Mouse (Mus musculus) midbrain, embryonic 10.5 days (tissue): ENCODE data around the gene Gm49325. TPM values are rescaled to one million over a fixed set of nuclear protein-coding genes. Genes with fewer than 3 reads are reported as not detected.
"Not testable (repeated sequence)": the region's sequence is repeated elsewhere in the genome, so short reads cannot be mapped to it uniquely, and the experiment has no call there.

Experiments used
- DNase-seq: peaks from one replicate; pipeline ENCODE4 v3.0.0-alpha.2; 2017; ENCODE audit warnings: low spot score
- H3K27ac ChIP-seq: fragments of 300-500 bp; sonication (generic); replicated peaks from 2 replicates; pipeline ENCODE4 v1.5.1; 2016; ENCODE audit warnings: mild to moderate bottlenecking
- H3K27me3 ChIP-seq: fragments of 300-500 bp; sonication (generic); 2 replicates; pipeline ENCODE4 v1.6.1; 2016; ENCODE audit warnings: low read depth, mild to moderate bottlenecking; ENCODE audit not compliant: poor library complexity, severe bottlenecking
- H3K36me3 ChIP-seq: fragments of 300-500 bp; sonication (generic); 2 replicates; pipeline ENCODE4 v1.6.1; 2016; ENCODE audit warnings: mild to moderate bottlenecking, moderate library complexity
- H3K4me1 ChIP-seq: fragments of 300-500 bp; sonication (generic); 2 replicates; pipeline ENCODE4 v1.6.1; 2016
- H3K4me3 ChIP-seq: fragments of 300-500 bp; sonication (generic); 2 replicates; pipeline ENCODE4 v1.5.1; 2016; ENCODE audit warnings: mild to moderate bottlenecking, moderate library complexity
- H3K9me3 ChIP-seq: fragments of 300-500 bp; sonication (generic); replicated peaks from 2 replicates; pipeline ENCODE4 v1.6.1; 2016; ENCODE audit warnings: mild to moderate bottlenecking
- WGBS: fragments of 180-500 bp; shearing (Covaris S2); methylation state at CpG from one replicate; pipeline ENCODE4 v1.1.7; 2016; 5-methylcytosine and 5-hydroxymethylcytosine counted together
- microRNA counts: library from miRNA; unstranded; fragments of <30 nt; microRNA quantifications from one replicate; lab custom pipeline; 2017
- microRNA-seq: library from miRNA; unstranded; fragments of <30 nt; microRNA quantifications from one replicate; pipeline ENCODE4, GENCODE M21; 2017
- polyA plus RNA-seq: library from polyadenylated mRNA; unstranded; fragments of >200 nt; fragmentation: Nextera tagmentation; extraction: Ambion mirVana; gene quantifications from 2 replicates; pipeline ENCODE4 v1.2.1, GENCODE M21; 2016

Gm49325 gene
- polyA plus RNA-seq, 1 experiment from 2014 or later: 2.2 TPM

- H3K27me3 ChIP-seq: peaks cover 16% of the 10 kb centered on the region
- H3K36me3 ChIP-seq: no peaks in the 10 kb centered on the region
- 88% methylated on average over 4 of the region's 4 CpGs for WGBS
- no peak overlapping the region for H3K4me3 ChIP-seq
- H3K4me1 ChIP-seq: peaks cover 11% of the 10 kb centered on the region
- no peaks in the 10 kb centered on the region for H3K9me3 ChIP-seq
- no peak overlapping the region for H3K27ac ChIP-seq
- DNase-seq: no peak
These were observed 65.5 kb downstream of the Gm49325 start for GRCm38 (mm10) chr10:77671519-77671918.

DNA sequence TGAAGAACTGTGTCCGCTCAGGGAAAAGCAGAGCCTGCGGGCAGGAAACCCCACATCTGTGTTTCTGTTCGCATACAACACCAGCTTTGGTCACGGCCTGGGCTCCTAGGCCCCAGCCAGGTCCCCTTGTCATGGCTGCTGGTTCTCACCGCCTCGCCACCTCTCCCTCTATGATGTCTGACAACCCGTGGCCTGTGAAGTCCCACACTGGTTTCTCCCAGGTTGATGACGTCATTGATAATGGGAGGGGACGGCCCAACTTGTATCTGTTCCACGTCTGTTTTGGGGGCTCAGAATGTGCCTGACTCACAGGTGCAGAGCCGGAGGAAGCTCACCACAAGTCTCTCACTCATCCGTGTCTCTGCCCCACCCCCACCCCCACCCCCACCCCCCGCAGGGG, 67.8 kb downstream of the Gm49325 start:
- H3K4me3 ChIP-seq: no peak overlapping the region
- no peaks in the 10 kb centered on the region for H3K9me3 ChIP-seq
- H3K27me3 ChIP-seq: peaks cover 39% of the 10 kb centered on the region
- DNase-seq: no peak
- H3K27ac ChIP-seq: no peak overlapping the region
- peaks cover 25% of the 10 kb centered on the region for H3K4me1 ChIP-seq
- H3K36me3 ChIP-seq: no peaks in the 10 kb centered on the region
- 64% methylated on average over 13 of the region's 13 CpGs for WGBS

DNA sequence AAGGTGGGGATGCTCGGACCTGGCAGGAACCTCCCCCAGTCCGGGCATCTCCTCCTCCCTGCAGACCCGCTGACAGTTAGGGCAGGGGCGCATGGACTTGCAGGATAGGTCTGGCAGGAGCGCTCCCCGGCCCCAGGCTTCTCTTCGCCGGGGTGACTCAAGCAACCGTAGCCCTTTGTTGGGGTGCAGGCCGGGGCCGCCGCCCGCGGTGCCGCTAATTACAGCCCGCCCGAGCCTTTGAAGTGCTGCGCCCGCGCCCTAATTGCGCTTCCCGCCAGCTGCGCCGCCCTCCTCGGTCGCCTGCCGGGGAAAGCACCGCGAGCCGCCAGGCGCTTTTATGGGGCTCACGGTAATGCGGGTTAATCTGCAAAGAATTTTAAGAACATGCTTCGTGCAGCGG, 71.6 kb downstream of the Gm49325 start:
- no peaks in the 10 kb centered on the region for H3K36me3 ChIP-seq
- H3K4me3 ChIP-seq: peak overlapping the region; percentile 56
- peak overlapping the region; percentile 55; the same call in 1 of the 2 replicates for H3K27ac ChIP-seq
- H3K27me3 ChIP-seq: peaks cover 50% of the 10 kb centered on the region
- DNase-seq: peak; percentile 36
- H3K9me3 ChIP-seq: no peaks in the 10 kb centered on the region
- under 1% methylated on average over 35 of the region's 35 CpGs for WGBS
- peaks cover 25% of the 10 kb centered on the region for H3K4me1 ChIP-seq

DNA sequence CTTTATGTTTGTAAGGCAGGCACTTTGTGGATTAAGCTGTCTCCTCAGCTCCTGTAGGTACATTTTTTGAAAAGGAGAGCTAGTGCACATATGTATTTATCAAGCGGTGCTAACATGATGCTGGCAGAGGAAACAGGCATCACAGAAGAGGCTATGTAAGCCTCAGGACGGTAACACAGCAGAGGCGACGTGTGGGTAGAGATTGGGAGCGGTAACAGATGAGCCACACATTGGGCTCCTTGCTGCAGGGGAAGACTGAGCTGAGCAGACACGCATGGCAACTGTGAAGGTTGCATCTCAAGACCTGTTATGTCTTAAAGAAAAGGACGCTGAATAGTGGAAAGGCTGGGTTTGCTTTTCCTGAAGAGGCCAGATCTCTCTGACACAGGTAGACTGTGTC, 77.0 kb downstream of the Gm49325 start:
- DNase-seq: no peak
- H3K4me3 ChIP-seq: no peak overlapping the region
- H3K27ac ChIP-seq: no peak overlapping the region
- 81% methylated on average over 7 of the region's 7 CpGs for WGBS
- no peaks in the 10 kb centered on the region for H3K36me3 ChIP-seq
- peaks cover 73% of the 10 kb centered on the region for H3K27me3 ChIP-seq
- no peaks in the 10 kb centered on the region for H3K9me3 ChIP-seq
- peaks cover 28% of the 10 kb centered on the region for H3K4me1 ChIP-seq

- H3K4me3 ChIP-seq: no peak overlapping the region
- DNase-seq: no peak
- WGBS: 41% methylated on average over 8 of the region's 8 CpGs
- no peak overlapping the region for H3K27ac ChIP-seq
- no peaks in the 10 kb centered on the region for H3K9me3 ChIP-seq
- H3K36me3 ChIP-seq: no peaks in the 10 kb centered on the region
- H3K27me3 ChIP-seq: peaks cover 73% of the 10 kb centered on the region
- peaks cover 31% of the 10 kb centered on the region for H3K4me1 ChIP-seq
These were observed 78.2 kb downstream of the Gm49325 start for GRCm38 (mm10) chr10:77684181-77684580.

DNA sequence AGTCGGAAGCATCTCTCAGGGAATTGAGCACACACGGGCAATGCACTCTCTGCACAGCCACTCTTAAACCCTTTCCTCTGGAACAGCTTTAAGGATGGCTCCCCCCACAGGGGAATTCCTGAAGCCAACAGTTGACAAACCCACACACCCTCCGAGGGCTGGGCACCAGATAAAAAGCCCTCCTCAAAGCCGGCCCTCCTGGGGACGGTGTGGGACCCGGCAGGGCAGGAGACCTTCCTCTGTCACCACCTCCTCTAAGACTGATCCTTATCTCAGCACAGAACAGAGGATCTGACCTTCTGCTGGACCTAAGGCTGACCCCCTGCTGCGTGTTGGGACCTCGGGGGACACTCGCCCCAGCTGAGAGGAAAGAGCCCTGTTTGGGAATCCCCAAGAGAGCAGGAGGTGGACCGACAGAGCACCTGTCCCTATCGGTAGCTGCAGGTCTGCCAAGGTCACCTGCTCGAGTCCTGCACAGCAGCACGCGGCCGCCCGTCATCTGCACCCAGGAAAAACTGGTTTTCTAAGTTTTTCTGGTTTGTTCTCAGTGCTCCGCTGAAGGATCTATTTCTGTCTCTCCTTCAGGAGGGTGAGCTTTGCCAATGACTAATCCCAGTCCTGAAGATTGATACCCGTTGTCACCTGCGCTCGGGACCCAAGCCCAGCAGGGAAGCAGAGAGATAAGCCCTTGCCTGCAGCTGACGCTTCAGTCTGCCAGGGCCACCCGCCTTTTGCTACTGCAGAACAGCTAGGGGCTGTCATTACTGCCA, 80.1 kb downstream of the Gm49325 start, which contains the start of gene Tspear:
Gene Tspear (plus strand): TSS at position 675 of the 770 bp plus-strand sequence.
- WGBS: 4% methylated on average over 22 of the region's 22 CpGs
- no peaks in the 10 kb centered on the region for H3K9me3 ChIP-seq
- no peak for DNase-seq
- H3K36me3 ChIP-seq: no peaks in the 10 kb centered on the region
- no peak within 1 kb of the TSS for H3K4me3 ChIP-seq
- no peak within 1 kb of the TSS for H3K27ac ChIP-seq
- peaks cover 44% of the 10 kb centered on the region for H3K4me1 ChIP-seq
- peaks cover 68% of the 10 kb centered on the region for H3K27me3 ChIP-seq

GRCm38 (mm10) chr10:77687021-77687420, 81.0 kb downstream of the Gm49325 start:
- WGBS: 29% methylated on average over 10 of the region's 10 CpGs
- Histone ChIP-seq H3K36me3 (no peaks in the 10 kb centered on the region), H3K9me3 (no peaks in the 10 kb centered on the region), H3K27me3 (peaks cover 68% of the 10 kb centered on the region), H3K4me1 (peaks cover 44% of the 10 kb centered on the region), H3K4me3 (no peak overlapping the region), H3K27ac (no peak overlapping the region)
- no peak for DNase-seq

DNA sequence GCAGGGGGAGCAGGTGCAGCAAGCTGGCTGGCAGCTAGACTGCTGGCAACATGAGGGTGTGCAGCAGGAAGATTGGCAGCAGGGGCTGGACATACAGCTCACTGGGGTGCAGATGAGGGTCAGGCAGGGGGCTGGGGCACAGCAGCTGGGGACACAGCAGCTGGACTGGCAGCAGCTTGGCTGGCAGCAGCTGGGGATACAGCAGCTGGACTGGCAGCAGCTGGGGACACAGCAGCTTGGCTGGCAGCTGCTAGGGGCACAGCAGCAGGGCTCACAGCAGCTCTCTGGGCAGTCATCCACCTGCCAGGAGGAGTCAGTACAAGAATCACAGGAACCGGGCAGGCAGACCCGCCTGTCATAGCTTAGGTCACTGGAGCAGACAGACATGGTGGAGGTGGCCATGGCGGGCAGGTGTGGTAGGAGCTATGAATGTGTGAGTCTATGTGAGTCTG, 84.4 kb downstream of the Gm49325 start, which contains the start of gene Gm19402:
Gene Gm19402 (minus strand): TSS at position 402 of the 452 bp plus-strand sequence.
- Histone ChIP-seq H3K27me3 (peaks cover 39% of the 10 kb centered on the region), H3K4me1 (peaks cover 34% of the 10 kb centered on the region)
- not testable (repeated sequence) for DNase-seq, H3K4me3 ChIP-seq, H3K27ac ChIP-seq, H3K9me3 ChIP-seq, H3K36me3 ChIP-seq
- WGBS: 77% methylated on average over 3 of the region's 3 CpGs

MicroRNAs within 50 kb of the gene (microRNA counts, 519-probe panel; counts per million panel counts)
- not detected for microRNA mmu-miR-1930 (lab: Ali Mortazavi, UCI)

Small RNA genes within 50 kb of the gene (microRNA-seq; reads per million reads assigned to microRNA genes)
- gene Mir1930: 25.1 reads per million, percentile 33 among the genes with 10 or more reads in this experiment

Other genes starting within 250 kb of the Gm49325 start
- 6.0 and 6.1 TPM in 2 replicates for gene Adarb1, start 187.9 kb upstream of the Gm49325 start, polyA plus RNA-seq
- 42.3 and 45.2 TPM in 2 replicates for gene Fam207a, start 90.4 kb upstream of the Gm49325 start, polyA plus RNA-seq
- 0.84 and 1.2 TPM in 2 replicates for gene Itgb2, start 75.9 kb upstream of the Gm49325 start, polyA plus RNA-seq
- gene Pttg1ip, start 24.5 kb upstream of the Gm49325 start, polyA plus RNA-seq: 67.0 and 69.9 TPM in 2 replicates
- 403 and 425 TPM in 2 replicates for gene Sumo3, start 100 bp upstream of the Gm49325 start, polyA plus RNA-seq
- gene Ube2g2, start 16.1 kb downstream of the Gm49325 start, polyA plus RNA-seq: 104 and 107 TPM in 2 replicates
- 0.84 and 0.97 TPM in 2 replicates for gene Tspear, start 80.4 kb downstream of the Gm49325 start, polyA plus RNA-seq
- gene Gm19402, start 84.6 kb downstream of the Gm49325 start, polyA plus RNA-seq: not detected in 2 replicates
- not detected in 2 replicates for gene Gm9508, start 91.0 kb downstream of the Gm49325 start, polyA plus RNA-seq
- not detected in 2 replicates for gene Gm10272, start 100.4 kb downstream of the Gm49325 start, polyA plus RNA-seq
- gene Gm10024, start 105.3 kb downstream of the Gm49325 start, polyA plus RNA-seq: not detected in 2 replicates
- not detected in 2 replicates for gene Gm10142, start 109.6 kb downstream of the Gm49325 start, polyA plus RNA-seq
- not detected in 2 replicates for gene Krtap12-1, start 114.4 kb downstream of the Gm49325 start, polyA plus RNA-seq
- gene Gm10100, start 120.3 kb downstream of the Gm49325 start, polyA plus RNA-seq: not detected in 2 replicates
- not detected in 2 replicates for gene Gm18596, start 136.4 kb downstream of the Gm49325 start, polyA plus RNA-seq
- not detected in 2 replicates for gene Gm9736, start 145.2 kb downstream of the Gm49325 start, polyA plus RNA-seq
- gene Gm3233, start 153.5 kb downstream of the Gm49325 start, polyA plus RNA-seq: not detected in 2 replicates
- not detected in 2 replicates for gene Gm3238, start 165.1 kb downstream of the Gm49325 start, polyA plus RNA-seq
- not detected in 2 replicates for gene Gm7138, start 170.7 kb downstream of the Gm49325 start, polyA plus RNA-seq
- not detected in 2 replicates for gene Gm3250, start 176.3 kb downstream of the Gm49325 start, polyA plus RNA-seq
- gene Gm7137, start 182.0 kb downstream of the Gm49325 start, polyA plus RNA-seq: not detected in 2 replicates
- gene Gm9639, start 188.9 kb downstream of the Gm49325 start, polyA plus RNA-seq: not detected in 2 replicates
- not detected in 2 replicates for gene Gm19668, start 192.9 kb downstream of the Gm49325 start, polyA plus RNA-seq
- gene Gm9507, start 205.6 kb downstream of the Gm49325 start, polyA plus RNA-seq: not detected in 2 replicates
- not detected in 2 replicates for gene Gm2696, start 208.5 kb downstream of the Gm49325 start, polyA plus RNA-seq
- gene Krtap10-4, start 220.9 kb downstream of the Gm49325 start, polyA plus RNA-seq: not detected in 2 replicates
- not detected in 2 replicates for gene Krtap10-10, start 229.8 kb downstream of the Gm49325 start, polyA plus RNA-seq
- gene Gm36176, start 240.6 kb downstream of the Gm49325 start, polyA plus RNA-seq: not detected in 2 replicates
- not detected in 2 replicates for gene Gm10318, start 246.7 kb downstream of the Gm49325 start, polyA plus RNA-seq